Mouse (Mus musculus) G1E (cell line): Measurements from ENCODE around the gene Ssrp1.

ENCODE experiments used
- CTCF ChIP-seq: IDR thresholded peaks from 2 replicates; pipeline ENCODE4 v1.5.1; 2012; ENCODE audit warnings: low read depth, low read length, inconsistent platforms, mixed read lengths
- GATA1 ChIP-seq: IDR thresholded peaks from 2 replicates; pipeline ENCODE4 v1.6.1; 2012; ENCODE audit warnings: borderline replicate concordance, low read length, inconsistent platforms, mixed read lengths
- GATA2 ChIP-seq: IDR thresholded peaks from 2 replicates; pipeline ENCODE4 v1.6.1; 2012; ENCODE audit warnings: low read depth, low read length, inconsistent platforms, borderline replicate concordance

DNA sequence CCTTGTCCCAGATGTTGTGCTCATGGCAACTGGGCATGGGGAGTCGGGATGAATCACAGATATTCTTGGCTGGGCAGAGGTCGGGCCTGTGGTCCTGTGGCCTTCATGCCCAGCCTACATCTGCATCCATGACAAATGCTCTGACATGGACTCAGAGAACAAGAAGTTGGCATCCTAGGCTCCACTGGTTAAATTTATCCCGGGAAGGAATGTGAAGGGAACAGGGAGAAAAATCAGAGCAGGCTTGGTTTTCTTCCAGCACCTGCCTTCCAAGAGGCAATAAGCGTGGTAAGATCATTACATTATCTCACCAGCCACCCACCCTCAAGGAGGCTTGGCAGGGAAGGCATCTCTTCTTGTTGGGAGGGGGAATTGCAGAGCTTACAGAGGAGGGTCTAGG lies 32.7 kb upstream of the Ssrp1 start:
- TF ChIP-seq CTCF, result no peak
- no peak for TF ChIP-seq GATA1
- no peak for TF ChIP-seq GATA2
